Mouse (Mus musculus): ENCODE data around the gene Slc2a1. TPM values are rescaled to one million over a fixed set of nuclear protein-coding genes. Genes with fewer than 3 reads are reported as not detected.
A peak's percentile ranks its signal among the peaks of the same experiment; 100 is the strongest.

Slc2a1 gene
- 10 to 100 TPM; 88.9 to 98.4 TPM for total RNA-seq (2021)
- long read RNA-seq, transcript Slc2a1-201 (10 exons, 3,260 nt), result major isoform, 49 of 66 reads
- long read RNA-seq, partial matches to known transcripts, result 15 of 66 reads
- long read RNA-seq, other reads (novel, unspliced or antisense), result 2 of 66 reads

- peak; percentile 82 to 93 for DNase-seq (ENCODE audit: low spot score in 2 of 2)
Observed at GRCm38 (mm10) chr4:119108495-119109408, at the start of gene Slc2a1. TSS of gene Slc2a1 (plus strand) at chr4:119108711.

- DNase-seq (ENCODE audit: low spot score in 2 of 2), result no peak
Observed at GRCm38 (mm10) chr4:119066791-119067190, 41.7 kb upstream of the Slc2a1 start.

- no peak for DNase-seq (ENCODE audit: low spot score in 2 of 2)
Observed at GRCm38 (mm10) chr4:119067204-119067603, 41.3 kb upstream of the Slc2a1 start.

GRCm38 (mm10) chr4:119068918-119069317, 39.6 kb upstream of the Slc2a1 start:
- DNase-seq (ENCODE audit: low spot score in 2 of 2), result no peak

GRCm38 (mm10) chr4:119070181-119070580, 38.3 kb upstream of the Slc2a1 start:
- DNase-seq (ENCODE audit: low spot score in 2 of 2), result no peak

GRCm38 (mm10) chr4:119070959-119071647, 37.4 kb upstream of the Slc2a1 start:
- no peak for DNase-seq (ENCODE audit: low spot score in 2 of 2)

- no peak for DNase-seq (ENCODE audit: low spot score in 2 of 2)
Observed at GRCm38 (mm10) chr4:119071648-119072362, 36.7 kb upstream of the Slc2a1 start.

GRCm38 (mm10) chr4:119072363-119072940, 36.1 kb upstream of the Slc2a1 start:
- no peak for DNase-seq (ENCODE audit: low spot score in 2 of 2)

GRCm38 (mm10) chr4:119072941-119073451, 35.5 kb upstream of the Slc2a1 start:
- DNase-seq (ENCODE audit: low spot score in 2 of 2), result no peak

GRCm38 (mm10) chr4:119073626-119074025, 34.9 kb upstream of the Slc2a1 start:
- DNase-seq (ENCODE audit: low spot score in 2 of 2), result no peak

- DNase-seq (ENCODE audit: low spot score in 2 of 2), result no peak
Observed at GRCm38 (mm10) chr4:119074596-119074995, 33.9 kb upstream of the Slc2a1 start.

GRCm38 (mm10) chr4:119075273-119075672, 33.2 kb upstream of the Slc2a1 start:
- DNase-seq (ENCODE audit: low spot score in 2 of 2), result no peak

- no peak for DNase-seq (ENCODE audit: low spot score in 2 of 2)
Observed at GRCm38 (mm10) chr4:119076336-119076735, 32.2 kb upstream of the Slc2a1 start.

- DNase-seq (ENCODE audit: low spot score in 2 of 2), result peak in 1 of 2 experiments; percentile 32
Observed at GRCm38 (mm10) chr4:119077084-119077682, 31.3 kb upstream of the Slc2a1 start.

GRCm38 (mm10) chr4:119079928-119080327, 28.6 kb upstream of the Slc2a1 start:
- DNase-seq (ENCODE audit: low spot score in 2 of 2), result no peak

GRCm38 (mm10) chr4:119082740-119083231, 25.7 kb upstream of the Slc2a1 start:
- DNase-seq (ENCODE audit: low spot score in 2 of 2), result no peak

GRCm38 (mm10) chr4:119088424-119088823, 20.1 kb upstream of the Slc2a1 start:
- no peak for DNase-seq (ENCODE audit: low spot score in 2 of 2)

- no peak for DNase-seq (ENCODE audit: low spot score in 2 of 2)
Observed at GRCm38 (mm10) chr4:119093890-119094289, 14.6 kb upstream of the Slc2a1 start.

- DNase-seq (ENCODE audit: low spot score in 2 of 2), result no peak
Observed at GRCm38 (mm10) chr4:119094987-119095386, 13.5 kb upstream of the Slc2a1 start.

GRCm38 (mm10) chr4:119096401-119096800, 12.1 kb upstream of the Slc2a1 start:
- no peak for DNase-seq (ENCODE audit: low spot score in 2 of 2)

Measured in layer of hippocampus, adult 18-20 months (tissue).